Mouse (Mus musculus): ENCODE measurements around the gene Lrfn4.

Lrfn4 gene

GRCm38 (mm10) chr19:4615151-4616093 is at the start of gene Lrfn4:
Gene Lrfn4 (minus strand): TSS chr19:4615667.
- peak; percentile 94 for DNase-seq

- DNase-seq, result no peak
These were observed 42.7 kb upstream of the Lrfn4 start for GRCm38 (mm10) chr19:4658156-4658555.

DNA sequence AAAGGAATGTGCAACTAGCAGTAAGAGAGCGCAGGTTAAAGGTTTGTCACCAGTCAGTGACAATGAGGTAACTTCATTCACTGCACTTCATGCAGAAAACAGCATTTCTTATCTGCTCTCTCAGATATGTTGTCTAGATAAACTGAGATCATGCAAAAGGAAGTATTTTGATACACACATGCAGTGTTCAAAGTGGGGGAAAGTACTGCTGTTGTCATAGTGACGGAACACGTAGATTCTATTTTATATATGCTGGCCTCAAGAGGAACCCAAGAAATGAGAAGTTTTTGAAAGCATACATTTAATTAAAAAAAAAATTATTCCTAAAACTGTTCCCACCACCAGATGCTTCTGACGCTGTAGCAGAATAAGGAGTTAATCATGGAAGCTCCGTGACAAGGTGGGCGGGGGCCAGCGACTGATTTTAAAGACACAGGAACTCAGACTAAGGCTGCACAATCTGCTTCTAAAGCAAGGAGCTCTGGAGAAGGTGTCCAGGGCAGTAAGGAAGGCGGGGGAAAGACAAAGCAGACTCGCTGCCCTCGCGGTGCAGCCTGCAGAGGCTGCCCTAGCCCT is 31.5 kb upstream of the Lrfn4 start:
- peak; percentile 80 for DNase-seq

DNA sequence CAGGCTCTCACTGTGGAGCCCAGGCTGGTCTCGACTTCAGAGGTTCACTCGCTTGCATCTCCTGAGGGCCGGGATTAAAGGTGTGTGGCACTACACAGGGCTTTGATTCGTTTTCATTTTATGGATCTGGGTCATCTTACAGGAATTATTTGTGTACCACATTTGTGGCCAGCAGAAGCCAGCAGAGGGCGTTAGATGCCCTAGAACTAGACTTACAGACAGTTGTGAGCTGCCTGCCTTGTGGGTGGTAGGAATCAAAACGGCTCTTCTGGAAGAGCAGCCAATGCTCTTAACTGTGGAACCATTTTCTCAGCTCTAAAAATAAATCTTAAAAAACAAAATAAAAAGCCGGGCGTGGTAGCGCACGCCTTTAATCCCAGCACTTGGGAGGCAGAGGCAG is 28.8 kb upstream of the Lrfn4 start:
- DNase-seq, result peak; percentile 81

DNA sequence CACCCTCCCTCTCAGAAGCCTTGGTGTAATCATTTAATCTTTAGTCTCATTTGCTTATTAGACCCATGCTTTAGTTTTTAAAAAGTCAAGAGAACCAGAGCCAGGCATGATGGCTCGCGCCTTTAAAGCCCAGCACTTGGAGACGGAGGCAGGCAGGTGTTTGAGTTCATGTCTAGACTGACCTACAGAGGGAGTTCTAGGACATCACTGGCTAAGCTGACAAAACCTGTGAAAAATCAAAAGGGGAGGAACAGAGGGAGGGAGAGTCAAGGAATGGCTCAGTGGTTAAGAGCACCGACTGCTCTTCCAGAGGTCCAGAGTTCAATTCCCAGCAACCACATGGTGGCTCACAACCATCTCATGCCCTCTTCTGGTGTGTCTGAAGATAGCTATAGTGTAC is 20.5 kb upstream of the Lrfn4 start:
- DNase-seq, result no peak

- no peak for DNase-seq
These were observed 13.4 kb upstream of the Lrfn4 start for GRCm38 (mm10) chr19:4628819-4629218.

DNA sequence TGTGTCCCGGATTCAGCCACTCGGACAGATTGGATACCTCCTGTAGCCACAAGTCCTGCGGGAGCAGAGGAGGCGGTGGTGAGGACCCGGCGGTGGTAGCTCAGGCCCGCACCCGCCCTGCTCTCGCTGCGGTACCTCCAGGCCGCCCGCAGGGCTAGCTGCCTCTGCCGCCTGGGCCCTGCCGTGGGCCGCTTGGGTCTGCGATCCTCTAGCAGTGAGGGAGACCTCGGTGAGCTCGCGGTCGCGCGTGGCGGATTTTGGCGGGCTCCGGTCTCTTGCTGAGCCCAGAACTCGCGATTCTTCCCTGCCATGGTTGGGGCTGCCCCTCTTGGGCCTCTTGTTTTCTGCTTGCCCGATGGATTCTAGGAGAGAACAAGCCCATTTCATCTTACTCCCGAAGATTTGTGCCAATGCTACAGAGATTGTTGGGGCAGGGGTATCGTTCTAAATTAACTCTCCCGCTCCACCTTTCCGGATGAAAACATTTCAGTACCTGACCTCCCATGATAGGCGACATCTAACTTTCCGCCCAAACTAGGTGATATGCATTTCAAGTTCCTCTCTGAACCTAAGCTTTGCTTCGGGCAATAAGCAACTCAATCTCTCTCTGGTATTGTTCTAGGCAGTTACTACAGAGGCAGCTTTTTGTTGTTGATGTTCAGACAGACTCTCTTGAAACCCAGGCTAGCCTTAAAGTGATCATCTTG is 10.5 kb upstream of the Lrfn4 start:
- no peak for DNase-seq

DNA sequence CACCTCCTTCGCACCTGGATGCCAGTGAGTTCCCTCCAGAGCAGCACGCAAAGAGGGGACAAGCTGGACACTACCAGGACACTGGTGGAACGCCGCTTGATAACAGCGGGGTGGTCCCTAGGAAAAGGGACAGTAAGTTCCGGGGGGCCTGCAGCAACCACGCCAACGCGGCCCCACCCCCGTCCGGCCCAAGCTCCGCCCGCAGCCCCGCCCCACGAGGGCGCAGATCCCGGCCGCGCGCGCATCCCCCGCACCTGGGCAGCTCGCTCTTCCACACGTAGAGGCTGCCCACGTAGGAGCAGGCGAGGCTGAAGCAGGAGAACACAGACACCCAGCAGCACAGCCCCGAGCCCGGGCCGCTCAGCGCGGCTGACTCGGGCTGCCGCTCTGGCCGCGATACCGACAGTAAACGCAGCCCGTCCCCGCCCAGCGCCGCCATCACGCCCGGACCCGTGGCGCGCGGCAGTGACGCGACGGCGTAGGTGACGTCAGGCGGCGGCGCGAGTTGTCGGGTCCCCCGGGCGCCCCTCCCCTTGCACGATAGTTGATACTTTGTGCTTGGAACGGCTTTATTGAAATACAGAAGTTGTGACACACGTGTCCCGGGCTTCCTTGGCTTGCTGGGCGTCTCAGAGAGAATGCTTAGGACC is 9.8 kb upstream of the Lrfn4 start, which contains the start of gene Rce1:
TSS of gene Rce1 (minus strand) at position 463 of the 650 bp plus-strand sequence.
- DNase-seq, result peak; percentile 91

DNA sequence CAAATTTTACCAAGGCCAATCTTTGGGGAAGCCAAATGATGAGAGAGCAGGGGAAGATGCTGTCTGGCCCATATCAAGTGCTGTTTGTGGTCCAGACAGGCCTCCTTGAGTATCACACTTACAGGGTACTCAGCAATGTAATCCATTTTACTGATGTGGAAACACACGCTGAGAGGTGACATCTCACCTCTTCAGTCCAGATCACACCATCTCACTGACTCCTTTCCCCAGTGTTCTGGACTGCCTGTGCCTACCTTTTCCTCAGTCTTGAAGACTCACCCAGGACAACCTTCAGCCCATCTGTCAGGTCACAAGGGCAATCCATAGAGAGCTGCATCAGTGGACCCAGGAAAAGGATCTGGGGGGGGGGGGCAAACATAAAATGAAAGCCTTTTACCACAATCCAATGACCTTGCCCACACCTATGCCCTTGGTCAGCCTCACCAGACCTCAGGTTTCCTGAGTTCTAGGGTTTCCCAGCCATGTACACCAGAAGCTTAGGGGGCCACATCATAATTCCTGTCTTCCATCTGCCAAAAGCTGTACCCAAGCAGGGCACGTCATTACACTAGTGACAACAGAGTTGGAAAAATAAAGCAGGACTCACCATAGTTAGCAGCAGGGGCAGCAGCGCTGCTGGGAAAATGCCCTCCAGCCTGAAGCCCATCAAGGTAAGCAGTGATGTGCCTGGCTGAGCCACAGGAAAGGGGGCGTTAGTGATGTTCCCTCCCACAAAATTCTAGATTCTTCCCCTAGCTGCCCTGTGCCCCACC is 9.1 kb upstream of the Lrfn4 start:
- DNase-seq, result no peak

- DNase-seq, result no peak
These were observed 8.5 kb upstream of the Lrfn4 start for GRCm38 (mm10) chr19:4624006-4624405.

DNA sequence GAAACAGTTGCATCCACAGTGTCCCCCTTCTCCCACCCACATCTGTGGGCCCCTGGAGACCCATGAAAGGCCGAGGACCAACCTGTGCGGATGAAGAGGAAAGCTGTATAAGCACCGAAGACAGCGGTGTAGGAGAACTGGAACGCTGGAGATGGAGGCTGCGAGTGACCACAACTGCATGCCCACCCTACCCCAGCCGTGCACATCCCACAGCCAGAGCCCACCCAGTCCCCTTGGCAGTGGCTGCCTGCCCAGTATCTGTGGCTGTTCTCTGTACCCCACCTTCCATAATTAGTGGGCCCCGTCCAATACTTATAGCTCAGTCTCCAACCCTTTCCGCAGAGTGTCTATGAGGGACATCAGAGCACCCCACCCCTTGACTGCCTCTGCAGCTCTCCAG is 8.0 kb upstream of the Lrfn4 start:
- DNase-seq, result no peak

- DNase-seq, result no peak
These were observed 7.3 kb upstream of the Lrfn4 start for GRCm38 (mm10) chr19:4622780-4623179.

DNA sequence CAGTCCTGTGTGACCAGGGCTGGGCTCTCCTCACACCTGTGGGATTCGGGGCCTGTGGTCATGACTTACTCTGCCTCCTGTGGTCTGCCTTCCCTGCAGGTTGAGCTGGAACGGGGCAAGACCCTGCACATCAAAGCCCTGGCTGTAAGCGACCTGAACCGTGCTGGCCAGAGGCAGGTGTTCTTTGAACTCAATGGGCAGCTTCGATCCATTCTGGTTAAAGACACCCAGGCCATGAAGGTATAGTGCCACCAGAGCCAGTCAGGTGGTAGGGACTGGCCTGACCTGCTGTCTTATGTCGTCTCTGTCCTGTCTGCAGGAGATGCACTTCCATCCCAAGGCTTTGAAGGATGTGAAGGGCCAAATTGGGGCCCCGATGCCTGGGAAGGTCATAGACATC is 5.3 kb upstream of the Lrfn4 start:
- DNase-seq, result no peak

DNA sequence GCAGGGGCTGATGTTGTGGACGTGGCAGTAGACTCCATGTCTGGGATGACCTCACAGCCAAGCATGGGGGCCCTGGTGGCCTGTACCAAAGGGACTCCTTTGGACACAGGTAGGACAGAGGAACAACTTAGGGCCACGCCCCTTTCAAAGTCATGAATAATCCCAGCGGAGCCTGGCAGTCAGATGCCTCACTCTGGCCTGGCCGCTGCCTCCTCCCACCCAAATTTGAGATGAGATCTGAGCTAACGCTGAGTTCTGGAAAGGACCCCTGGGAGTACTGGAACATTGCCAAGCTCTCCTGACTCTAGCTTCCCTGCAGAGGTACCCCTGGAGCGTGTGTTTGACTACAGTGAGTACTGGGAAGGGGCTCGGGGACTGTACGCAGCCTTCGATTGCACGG is 4.0 kb upstream of the Lrfn4 start:
- no peak for DNase-seq

DNA sequence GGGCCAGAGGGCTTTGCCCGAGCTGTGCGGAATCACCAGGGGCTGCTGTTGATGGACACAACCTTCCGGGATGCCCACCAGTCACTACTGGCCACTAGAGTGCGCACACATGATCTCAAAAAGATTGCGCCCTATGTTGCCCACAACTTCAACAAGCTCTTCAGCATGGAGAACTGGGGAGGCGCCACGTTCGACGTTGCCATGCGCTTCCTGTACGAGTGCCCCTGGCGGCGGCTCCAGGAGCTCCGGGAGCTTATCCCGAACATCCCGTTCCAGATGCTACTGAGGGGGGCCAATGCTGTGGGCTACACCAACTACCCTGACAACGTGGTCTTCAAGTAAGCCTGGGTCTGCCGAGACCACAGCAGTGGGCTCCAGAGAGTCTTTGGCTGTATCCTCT is 2.7 kb upstream of the Lrfn4 start:
- no peak for DNase-seq

DNA sequence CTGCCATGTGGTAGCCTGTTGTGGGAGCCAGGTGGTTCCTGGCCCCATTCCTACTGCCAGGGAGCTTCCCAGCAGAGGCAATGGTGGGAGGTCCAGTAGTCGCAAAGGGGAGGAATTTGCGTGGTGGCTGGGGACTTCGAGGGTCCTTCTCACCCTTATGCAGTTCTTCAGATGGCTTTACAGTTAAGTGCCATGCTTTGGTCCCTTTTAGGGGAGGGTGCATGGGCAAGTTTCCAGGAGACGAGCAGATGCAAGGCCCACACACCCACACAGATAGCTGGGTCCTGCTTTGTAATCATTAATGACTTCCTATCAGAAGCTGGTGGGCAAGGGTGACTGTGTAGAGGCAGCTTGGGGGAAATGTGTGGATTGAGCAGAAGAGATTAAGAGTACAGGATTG is 1.1 kb upstream of the Lrfn4 start:
- no peak for DNase-seq

GRCm38 (mm10) chr19:4614305-4615150 is 939 bp downstream of the Lrfn4 start:
- no peak for DNase-seq

DNA sequence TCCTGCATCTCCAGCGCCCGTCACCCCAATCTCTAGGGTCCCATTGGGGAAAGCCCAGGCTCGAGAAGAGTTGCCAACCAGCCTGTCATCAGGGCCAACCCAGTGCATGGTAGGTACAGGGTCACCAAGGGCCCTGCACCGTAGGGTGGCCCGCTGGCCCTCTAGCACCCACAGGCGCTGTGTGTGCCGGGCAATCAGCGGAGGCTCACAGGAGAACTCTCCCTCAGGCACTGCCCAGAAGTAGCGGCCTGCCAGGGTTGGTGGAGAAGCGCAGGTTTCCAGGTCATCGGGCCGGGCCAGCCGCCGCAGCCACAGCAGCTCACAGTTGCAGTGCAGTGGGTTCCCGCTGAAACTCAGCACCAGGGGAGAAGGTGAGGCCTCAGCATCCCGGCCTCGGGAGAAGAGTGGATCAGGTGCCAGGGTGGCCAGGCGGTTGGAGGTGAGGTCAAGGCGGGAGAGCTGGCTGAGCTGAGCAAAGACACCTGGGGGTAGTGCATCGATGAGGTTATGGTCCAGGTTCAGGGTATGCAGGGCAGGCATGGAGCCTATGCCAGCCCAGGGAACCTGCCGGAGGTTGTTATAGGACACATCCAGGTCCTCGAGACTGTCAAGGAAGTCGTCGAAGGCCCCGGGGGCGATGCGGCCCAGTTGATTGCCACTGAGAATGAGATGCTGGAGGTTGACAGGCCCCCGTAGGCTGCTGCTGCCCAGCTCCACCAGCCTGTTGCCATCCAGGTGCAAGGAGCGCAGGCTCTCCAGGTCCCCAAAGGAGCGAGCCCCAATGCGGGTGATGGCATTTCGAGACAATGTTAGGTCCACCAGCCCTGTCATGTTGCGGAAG is 1.8 kb downstream of the Lrfn4 start:
- no peak for DNase-seq

GRCm38 (mm10) chr19:4612181-4612961 is 3.1 kb downstream of the Lrfn4 start:
- DNase-seq, result no peak

DNA sequence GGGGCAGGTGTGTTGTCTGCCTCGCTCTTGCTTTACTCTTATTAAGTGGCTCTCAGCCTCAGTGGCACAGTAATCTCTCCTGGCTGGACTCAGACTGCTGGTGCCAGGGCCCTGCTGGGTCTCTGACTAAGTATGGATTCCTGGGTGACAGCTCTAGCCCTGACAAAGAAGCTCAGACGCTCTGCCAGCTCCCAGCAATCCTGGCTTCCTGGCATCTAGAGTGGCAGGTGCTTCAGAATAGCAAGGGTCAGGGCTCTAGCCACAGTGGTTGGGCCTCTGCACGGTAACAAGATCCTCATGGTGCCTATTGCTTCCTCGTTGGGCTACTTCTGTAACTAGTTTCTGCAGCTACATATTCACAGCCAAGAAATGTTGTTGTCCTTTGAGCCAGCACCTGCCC is 5.4 kb downstream of the Lrfn4 start:
- no peak for DNase-seq
